Mouse (Mus musculus) MEL (cell line): ENCODE results near the gene Col18a1. TPM values are rescaled to one million over a fixed set of nuclear protein-coding genes. Genes with fewer than 3 reads are reported as not detected.

Experiments used
- DNase-seq: peaks from one replicate; pipeline ENCODE4 v3.0.0; 2011; ENCODE audit warnings: low read depth, low spot score
- H3K27ac ChIP-seq: 2 replicates; pipeline ENCODE4 v1.5.1; 2012; ENCODE audit warnings: low read depth, mild to moderate bottlenecking, control low read depth, low read length, moderate library complexity; ENCODE audit not compliant: control insufficient read depth
- H3K27me3 ChIP-seq, 2 experiments: fragments of 150-350 bp in 1 of 2; sonication (generic) in 1 of 2; 2 replicates each; pipeline ENCODE4 v1.6.1; 2012; ENCODE audit warnings: low read length in 2 of 2, mild to moderate bottlenecking in 2 of 2, improper control_type of control experiment in 1 of 2, moderate library complexity in 1 of 2; ENCODE audit not compliant: insufficient read depth in 2 of 2, control insufficient read depth in 1 of 2
- H3K36me3 ChIP-seq, 2 experiments: 2 replicates each; pipeline ENCODE4 v1.6.1; 2012 to 2014; ENCODE audit warnings: low read length in 2 of 2, improper control_type of control experiment in 1 of 2, inconsistent platforms in 1 of 2, mild to moderate bottlenecking in 1 of 2; ENCODE audit not compliant: insufficient read depth in 2 of 2, control insufficient read depth in 1 of 2
- H3K4me1 ChIP-seq, 2 experiments: fragments of 150-350 bp in 1 of 2; sonication (generic) in 1 of 2; 2 replicates each; pipeline ENCODE4 v1.6.1; 2012; ENCODE audit warnings: low read length in 2 of 2, improper control_type of control experiment in 1 of 2, mild to moderate bottlenecking in 1 of 2; ENCODE audit not compliant: insufficient read depth in 2 of 2, control insufficient read depth in 1 of 2
- H3K4me3 ChIP-seq, 2 experiments: fragments of 150-350 bp in 1 of 2; sonication (generic) in 1 of 2; 2 replicates each; pipeline ENCODE4 v1.5.1; 2012; ENCODE audit warnings: low read depth in 2 of 2, low read length in 2 of 2, mild to moderate bottlenecking in 2 of 2, moderate library complexity in 2 of 2, control low read depth in 1 of 2, improper control_type of control experiment in 1 of 2; ENCODE audit not compliant: control insufficient read depth in 1 of 2, insufficient read depth in 1 of 2
- H3K79me2 ChIP-seq: 2 replicates; pipeline ENCODE4 v1.6.1; 2012; ENCODE audit warnings: mild to moderate bottlenecking, low read length, moderate library complexity; ENCODE audit not compliant: control insufficient read depth, poor library complexity, insufficient read depth
- H3K9ac ChIP-seq: 2 replicates; pipeline ENCODE4 v1.6.1; 2012; ENCODE audit warnings: low read depth, mild to moderate bottlenecking, control low read depth, low read length, moderate library complexity; ENCODE audit not compliant: control insufficient read depth, poor library complexity, severe bottlenecking
- H3K9me3 ChIP-seq: fragments of 150-350 bp; sonication (generic); replicated peaks from 2 replicates; pipeline ENCODE4 v1.6.1; 2012; ENCODE audit warnings: mild to moderate bottlenecking, low read length, improper control_type of control experiment, moderate library complexity; ENCODE audit not compliant: insufficient read depth
- BHLHE40 ChIP-seq: IDR thresholded peaks from 2 replicates; pipeline ENCODE4 v1.6.1; 2012; ENCODE audit warnings: low read depth, mild to moderate bottlenecking, inconsistent platforms, low read length, improper control_type of control experiment, borderline replicate concordance
- CHD1 ChIP-seq: IDR thresholded peaks from 2 replicates; pipeline ENCODE4 v1.6.1; 2012; ENCODE audit warnings: low read depth, mild to moderate bottlenecking, inconsistent platforms, low read length, improper control_type of control experiment
- CHD2 ChIP-seq: IDR thresholded peaks from 2 replicates; pipeline ENCODE4 v1.6.1; 2011; ENCODE audit warnings: low read length, improper control_type of control experiment
- E2F4 ChIP-seq: IDR thresholded peaks from 2 replicates; pipeline ENCODE4 v1.6.1; 2011; ENCODE audit warnings: low read depth, low read length, improper control_type of control experiment, borderline replicate concordance
- ELF1 ChIP-seq: IDR thresholded peaks from 2 replicates; pipeline ENCODE4 v1.6.1; 2014; ENCODE audit warnings: low read depth, mild to moderate bottlenecking, inconsistent platforms, low read length, improper control_type of control experiment, moderate library complexity
- ETS1 ChIP-seq: IDR thresholded peaks from 2 replicates; pipeline ENCODE4 v1.6.1; 2012; ENCODE audit warnings: low read depth, mild to moderate bottlenecking, inconsistent platforms, low read length, improper control_type of control experiment, moderate library complexity
- GATA1 ChIP-seq: IDR thresholded peaks from 2 replicates; pipeline ENCODE4 v1.6.1; 2011; ENCODE audit warnings: low read depth, low read length, improper control_type of control experiment
- HCFC1 ChIP-seq: IDR thresholded peaks from 2 replicates; pipeline ENCODE4 v1.6.1; 2012; ENCODE audit warnings: low read depth, mild to moderate bottlenecking, inconsistent platforms, low read length, improper control_type of control experiment, moderate library complexity
- JUND ChIP-seq: IDR thresholded peaks from 2 replicates; pipeline ENCODE4 v1.6.1; 2011; ENCODE audit warnings: low read depth, mild to moderate bottlenecking, improper control_type of control experiment, low read length
- MAFK ChIP-seq: IDR thresholded peaks from 2 replicates; pipeline ENCODE4 v1.6.1; 2011; ENCODE audit warnings: low read depth, mild to moderate bottlenecking, low read length, improper control_type of control experiment, borderline replicate concordance
- MAX ChIP-seq: IDR thresholded peaks from 2 replicates; pipeline ENCODE4 v1.6.1; 2011; ENCODE audit warnings: low read length, improper control_type of control experiment
- MEF2A ChIP-seq: IDR thresholded peaks from 2 replicates; pipeline ENCODE4 v1.6.1; 2014; ENCODE audit warnings: low read depth, mild to moderate bottlenecking, inconsistent platforms, low read length, improper control_type of control experiment; ENCODE audit not compliant: poor library complexity, insufficient replicate concordance, severe bottlenecking; ENCODE audit errors: extremely low read depth
- MYB ChIP-seq: IDR thresholded peaks from 2 replicates; pipeline ENCODE4 v1.6.1; 2011; ENCODE audit warnings: mild to moderate bottlenecking, low read depth, low read length, improper control_type of control experiment
- MYC ChIP-seq: IDR thresholded peaks from 2 replicates; pipeline ENCODE4 v1.6.1; 2011; ENCODE audit warnings: low read depth, mild to moderate bottlenecking, low read length, improper control_type of control experiment, moderate library complexity
- NRF1 ChIP-seq: IDR thresholded peaks from 2 replicates; pipeline ENCODE4 v1.6.1; 2014; ENCODE audit warnings: low read depth, mild to moderate bottlenecking, inconsistent platforms, low read length, improper control_type of control experiment, moderate library complexity; ENCODE audit not compliant: poor library complexity, insufficient read depth, severe bottlenecking
- POLR2A ChIP-seq, 2 experiments: IDR thresholded peaks; 2 replicates each; pipeline ENCODE4 v1.6.1; 2011 to 2012; ENCODE audit warnings: low read length in 2 of 2, mild to moderate bottlenecking in 2 of 2, control low read depth in 1 of 2, improper control_type of control experiment in 1 of 2, low read depth in 1 of 2, moderate library complexity in 1 of 2; ENCODE audit not compliant: control insufficient read depth in 1 of 2, insufficient read depth in 1 of 2, poor library complexity in 1 of 2
- POLR2AphosphoS2 ChIP-seq: IDR thresholded peaks from 2 replicates; pipeline ENCODE4 v1.6.1; 2011; ENCODE audit warnings: low read length, improper control_type of control experiment
- RAD21 ChIP-seq: IDR thresholded peaks from 2 replicates; pipeline ENCODE4 v1.6.1; 2011; ENCODE audit warnings: mild to moderate bottlenecking, low read depth, low read length, improper control_type of control experiment
- RCOR1 ChIP-seq: IDR thresholded peaks from 2 replicates; pipeline ENCODE4 v1.6.1; 2012; ENCODE audit warnings: low read depth, mild to moderate bottlenecking, inconsistent platforms, low read length, improper control_type of control experiment
- SMC3 ChIP-seq: IDR thresholded peaks from 2 replicates; pipeline ENCODE4 v1.6.1; 2011; ENCODE audit warnings: low read depth, low read length, improper control_type of control experiment
- TBP ChIP-seq: IDR thresholded peaks from 2 replicates; pipeline ENCODE4 v1.8.0; 2011; ENCODE audit warnings: low read depth, low read length, improper control_type of control experiment
- UBTF ChIP-seq: IDR thresholded peaks from 2 replicates; pipeline ENCODE4 v1.6.1; 2012; ENCODE audit warnings: low read depth, mild to moderate bottlenecking, inconsistent platforms, low read length, improper control_type of control experiment, moderate library complexity, borderline replicate concordance; ENCODE audit not compliant: insufficient read depth
- ZC3H11A ChIP-seq: IDR thresholded peaks from 2 replicates; pipeline ENCODE4 v1.6.1; 2012; ENCODE audit warnings: low read depth, mild to moderate bottlenecking, inconsistent platforms, low read length, improper control_type of control experiment
- ZKSCAN1 ChIP-seq: IDR thresholded peaks from 2 replicates; pipeline ENCODE4 v1.6.1; 2012; ENCODE audit warnings: low read depth, mild to moderate bottlenecking, inconsistent platforms, low read length, improper control_type of control experiment, moderate library complexity
- polyA plus RNA-seq, 2 experiments: library from polyadenylated mRNA; stranded (reverse) in 1 of 2; unstranded in 1 of 2; fragments of >175 nt in 1 of 2; fragments of >200 nt in 1 of 2; gene quantifications; 2 replicates each; pipeline versions ENCODE4 v1.2.1 to v1.2.4; 2012; ENCODE audit warnings: low replicate concordance in 2 of 2, low read depth in 1 of 2; ENCODE audit not compliant: insufficient read length in 2 of 2, insufficient read depth in 1 of 2, missing spikeins in 1 of 2
- total RNA-seq: library from RNA; depleted of rRNA; stranded (reverse); fragments of 300-350 nt; gene quantifications from 2 replicates; pipeline ENCODE4 v1.2.3, GENCODE M21; 2012

Gene Col18a1
- total and polyA plus RNA-seq, 3 experiments: 0.46 to 1.3 TPM; not detected in 1

- TF ChIP-seq MAFK: no peak
- no peak for TF ChIP-seq ZKSCAN1
- no peak for TF ChIP-seq CHD1
- TF ChIP-seq BHLHE40: no peak
- no peak for TF ChIP-seq RCOR1
- TF ChIP-seq ZC3H11A: no peak
- no peak for TF ChIP-seq MEF2A
- TF ChIP-seq TBP: no peak
- no peak for TF ChIP-seq JUND
- TF ChIP-seq GATA1: no peak
- TF ChIP-seq ETS1: no peak
- no peak for TF ChIP-seq MYB
- TF ChIP-seq SMC3: no peak
- TF ChIP-seq RAD21: no peak
- TF ChIP-seq MAX: no peak
- TF ChIP-seq, all 39 proteins: peak for 0
- Histone ChIP-seq H3K27me3 (peaks cover 0 to 10% of the 10 kb centered on the region in 2 experiments), H3K36me3 (no peaks in the 10 kb centered on the region), H3K9ac (no peak overlapping the region), H3K4me3 (no peak overlapping the region), H3K79me2 (no peaks in the 10 kb centered on the region), H3K4me1 (no peaks in the 10 kb centered on the region), H3K9me3 (no peaks in the 10 kb centered on the region), H3K27ac (no peak overlapping the region)
- no peak for DNase-seq
Observed at GRCm38 (mm10) chr10:77103689-77104088, 62.7 kb downstream of the Col18a1 start.

GRCm38 (mm10) chr10:77099777-77100176 lies 66.6 kb downstream of the Col18a1 start:
- Histone ChIP-seq H3K36me3 (no peaks in the 10 kb centered on the region), H3K4me3 (no peak overlapping the region), H3K79me2 (no peaks in the 10 kb centered on the region), H3K4me1 (no peaks in the 10 kb centered on the region), H3K9me3 (no peaks in the 10 kb centered on the region), H3K27me3 (peaks cover 0 to 12% of the 10 kb centered on the region in 2 experiments; a peak in 3 of 4 replicates), H3K27ac (no peak overlapping the region), H3K9ac (no peak overlapping the region)
- no peak for TF ChIP-seq ZKSCAN1
- TF ChIP-seq ELF1: no peak
- no peak for TF ChIP-seq NRF1
- TF ChIP-seq UBTF: no peak
- no peak for TF ChIP-seq RCOR1
- no peak for TF ChIP-seq POLR2A (IDR thresholded peaks at IDR 0.05; ENCODE audit: control insufficient read depth in 1 of 2, insufficient read depth in 1 of 2, low read depth in 1 of 2, low read length in 2 of 2, poor library complexity in 1 of 2)
- TF ChIP-seq MYB: no peak
- no peak for TF ChIP-seq JUND
- TF ChIP-seq GATA1: no peak
- TF ChIP-seq MYC: no peak
- TF ChIP-seq E2F4: no peak
- no peak for TF ChIP-seq CHD2
- no peak for TF ChIP-seq HCFC1
- TF ChIP-seq POLR2AphosphoS2: no peak
- no peak for DNase-seq
